Mouse (Mus musculus): Measurements from ENCODE around the gene Ticrr.

- TF ChIP-seq CTCF (IDR thresholded peaks at IDR 0.05; ENCODE audit: control insufficient read depth, insufficient read depth, insufficient replicate concordance, low read depth, low read length) (no peak), POLR2A (IDR thresholded peaks at IDR 0.05; ENCODE audit: control insufficient read depth, low read depth, low read length) (no peak)
Measured at GRCm38 (mm10) chr7:79661253-79661890, 1.4 kb downstream of the Ticrr start.
